Mouse (Mus musculus): ENCODE measurements at regions not wholly inside any gene's neighbourhood (a gene's known extent, or its start where the extent isn't known, plus 50 kb on each side); places are given as distances from the start of the nearest gene placed in this dataset.
"Not testable (repeated sequence)": the region's sequence is repeated elsewhere in the genome, so short reads cannot be mapped to it uniquely, and the experiment has no call there.

GRCm38 (mm10) chr12:77019148-77019547 lies 57.1 kb upstream of the Max start:
- not testable (repeated sequence) for TF ChIP-seq POLR2A (IDR thresholded peaks at IDR 0.05; ENCODE audit: low read depth, low read length); CTCF (IDR thresholded peaks at IDR 0.05; ENCODE audit: extremely low read depth, insufficient read length, insufficient replicate concordance, low read depth, low read length)

All from small intestine, adult 2 months (tissue).